Mouse (Mus musculus): ENCODE data around the gene Zbtb44. TPM values are rescaled to one million over a fixed set of nuclear protein-coding genes. Genes with fewer than 3 reads are reported as not detected.

Gene Zbtb44
- total RNA-seq, 2 experiments from 2014 or later, result 60.2 to 62.1 TPM

GRCm38 (mm10) chr9:31097088-31098082, 66.9 kb downstream of the Zbtb44 start:
- ATAC-seq (replicated peaks; ENCODE audit: low FRiP score, poor library complexity, severe bottlenecking), result no peak

- ATAC-seq (replicated peaks; ENCODE audit: low FRiP score, poor library complexity, severe bottlenecking), result no peak
Measured at GRCm38 (mm10) chr9:31098118-31098517, 67.7 kb downstream of the Zbtb44 start.

- no peak for ATAC-seq (replicated peaks; ENCODE audit: low FRiP score, poor library complexity, severe bottlenecking)
Measured at GRCm38 (mm10) chr9:31108464-31108863, 78.0 kb downstream of the Zbtb44 start.

- no peak for ATAC-seq (replicated peaks; ENCODE audit: low FRiP score, poor library complexity, severe bottlenecking)
Measured at GRCm38 (mm10) chr9:31115586-31115985, 85.1 kb downstream of the Zbtb44 start.

- no peak for ATAC-seq (replicated peaks; ENCODE audit: low FRiP score, poor library complexity, severe bottlenecking)
Measured at GRCm38 (mm10) chr9:31117088-31117487, 86.6 kb downstream of the Zbtb44 start.

GRCm38 (mm10) chr9:31117488-31117887, 87.0 kb downstream of the Zbtb44 start:
- ATAC-seq (replicated peaks; ENCODE audit: low FRiP score, poor library complexity, severe bottlenecking), result no peak

GRCm38 (mm10) chr9:31118520-31119298, 88.3 kb downstream of the Zbtb44 start:
- ATAC-seq (replicated peaks; ENCODE audit: low FRiP score, poor library complexity, severe bottlenecking), result no peak

GRCm38 (mm10) chr9:31119405-31119804, 89.0 kb downstream of the Zbtb44 start:
- ATAC-seq (replicated peaks; ENCODE audit: low FRiP score, poor library complexity, severe bottlenecking), result no peak

- no peak for ATAC-seq (replicated peaks; ENCODE audit: low FRiP score, poor library complexity, severe bottlenecking)
Measured at GRCm38 (mm10) chr9:31119882-31120532, 89.6 kb downstream of the Zbtb44 start.

GRCm38 (mm10) chr9:31120533-31120915, 90.1 kb downstream of the Zbtb44 start:
- no peak for ATAC-seq (replicated peaks; ENCODE audit: low FRiP score, poor library complexity, severe bottlenecking)

- ATAC-seq (replicated peaks; ENCODE audit: low FRiP score, poor library complexity, severe bottlenecking), result no peak
Measured at GRCm38 (mm10) chr9:31122464-31123030, 92.1 kb downstream of the Zbtb44 start.

Other genes starting within 250 kb of the Zbtb44 start
- 0.21 TPM in 1 of 2 replicates, not detected in the other for gene Adamts15, start 108.2 kb upstream of the Zbtb44 start, total RNA-seq (2015; ENCODE audit: low replicate concordance)
- not detected in 2 replicates for gene Adamts15, start 108.2 kb upstream of the Zbtb44 start, total RNA-seq (2017; ENCODE audit: low replicate concordance)
- not detected in 2 replicates for gene Adamts8, start 88.1 kb upstream of the Zbtb44 start, total RNA-seq (2015; ENCODE audit: low replicate concordance)
- not detected in 2 replicates for gene Adamts8, start 88.1 kb upstream of the Zbtb44 start, total RNA-seq (2017; ENCODE audit: low replicate concordance)
- not detected in 2 replicates for gene St14, start 101.2 kb downstream of the Zbtb44 start, total RNA-seq (2015; ENCODE audit: low replicate concordance)
- 0.84 and 3.4 TPM in 2 replicates for gene St14, start 101.2 kb downstream of the Zbtb44 start, total RNA-seq (2017; ENCODE audit: low replicate concordance)
- 117 and 165 TPM in 2 replicates for gene Aplp2, start 181.2 kb downstream of the Zbtb44 start, total RNA-seq (2015; ENCODE audit: low replicate concordance)
- gene Aplp2, start 181.2 kb downstream of the Zbtb44 start, total RNA-seq (2017; ENCODE audit: low replicate concordance), result 209 and 318 TPM in 2 replicates
- 4.2 and 9.2 TPM in 2 replicates for gene Prdm10, start 249.9 kb downstream of the Zbtb44 start, total RNA-seq (2015; ENCODE audit: low replicate concordance)
- gene Prdm10, start 249.9 kb downstream of the Zbtb44 start, total RNA-seq (2017; ENCODE audit: low replicate concordance), result 7.1 and 17.3 TPM in 2 replicates